Mouse (Mus musculus): Measurements from ENCODE around the gene Cdc25b.

- TF ChIP-seq MAFK (IDR thresholded peaks at IDR 0.05; ENCODE audit: insufficient read depth, low read depth, low read length) (no peak), ZC3H11A (IDR thresholded peaks at IDR 0.05; ENCODE audit: borderline replicate concordance, low read depth, low read length) (no peak)
These were observed 8.8 kb upstream of the Cdc25b start for GRCm38 (mm10) chr2:131177932-131178331.

All from ES-E14 (cell line).